Mouse (Mus musculus) 3134 (cell line): ENCODE results near the gene Cuedc2.

Experiments used
- DNase-seq: peaks from one replicate; pipeline ENCODE4 v3.0.0-alpha.2; 2011; ENCODE audit warnings: low spot score; ENCODE audit not compliant: insufficient read length; ENCODE audit errors: extremely low read depth

Cuedc2 gene

DNA sequence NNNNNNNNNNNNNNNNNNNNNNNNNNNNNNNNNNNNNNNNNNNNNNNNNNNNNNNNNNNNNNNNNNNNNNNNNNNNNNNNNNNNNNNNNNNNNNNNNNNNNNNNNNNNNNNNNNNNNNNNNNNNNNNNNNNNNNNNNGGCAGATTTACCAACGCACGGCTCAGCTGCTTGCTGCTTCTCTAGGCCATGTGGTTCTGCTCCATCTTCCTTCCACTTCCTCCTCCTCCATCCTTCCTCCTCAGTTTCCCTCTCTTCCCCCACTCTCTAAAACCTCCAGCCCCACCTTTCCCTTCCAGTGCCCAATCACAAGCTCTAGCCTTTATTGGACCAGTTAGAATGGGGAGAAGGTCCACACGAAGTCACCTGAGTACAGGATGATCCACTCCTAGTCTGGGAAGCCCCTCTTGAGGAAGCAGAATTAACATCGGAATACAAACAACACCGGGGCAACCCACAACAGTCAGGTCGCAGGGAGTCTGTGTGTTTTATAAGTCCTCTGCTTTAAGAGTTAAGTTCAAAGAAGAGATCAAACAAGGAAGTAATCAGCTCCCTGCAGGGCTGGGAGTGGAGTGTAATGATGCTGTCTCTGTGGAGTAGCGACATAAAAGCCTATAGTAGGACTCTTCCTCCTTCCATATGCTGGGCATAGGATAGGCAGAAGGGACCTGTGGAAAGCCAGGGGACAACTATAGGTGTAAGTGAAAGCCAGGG is 6.4 kb upstream of the Cuedc2 start:
- DNase-seq: no peak

GRCm38 (mm10) chr19:46339287-46339971 is 927 bp upstream of the Cuedc2 start:
- peak; percentile 65 for DNase-seq

GRCm38 (mm10) chr19:46338942-46339286 is 412 bp upstream of the Cuedc2 start:
- DNase-seq: no peak

GRCm38 (mm10) chr19:46337719-46338330 is 677 bp downstream of the Cuedc2 start:
- no peak for DNase-seq

- no peak for DNase-seq
Observed at GRCm38 (mm10) chr19:46333906-46334305, 4.6 kb downstream of the Cuedc2 start.

GRCm38 (mm10) chr19:46332721-46333339 is 5.7 kb downstream of the Cuedc2 start:
- DNase-seq: no peak

GRCm38 (mm10) chr19:46331936-46332335 is 6.6 kb downstream of the Cuedc2 start:
- DNase-seq: no peak

DNA sequence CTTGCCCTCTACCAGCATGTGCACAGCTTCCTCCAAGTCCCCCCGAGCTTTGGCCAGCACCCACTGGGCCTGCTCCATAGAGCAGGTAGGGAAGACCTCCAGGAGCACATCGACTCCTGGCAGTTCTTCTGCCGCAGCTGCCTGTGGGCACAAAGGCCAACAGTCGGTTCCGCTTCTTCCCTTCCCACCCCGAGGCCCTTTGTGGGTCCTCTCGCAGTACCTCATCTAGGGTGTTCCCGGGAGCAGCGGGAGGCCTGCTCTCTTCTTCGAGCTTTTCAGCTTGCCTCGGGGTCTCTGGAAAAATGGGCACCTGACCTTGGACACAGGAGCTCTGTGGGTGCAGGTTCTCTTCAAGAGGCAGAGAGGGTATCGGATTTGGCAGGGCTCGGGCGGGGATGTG is 7.2 kb downstream of the Cuedc2 start:
- no peak for DNase-seq

- no peak for DNase-seq
Observed at GRCm38 (mm10) chr19:46330696-46331095, 7.8 kb downstream of the Cuedc2 start.

DNA sequence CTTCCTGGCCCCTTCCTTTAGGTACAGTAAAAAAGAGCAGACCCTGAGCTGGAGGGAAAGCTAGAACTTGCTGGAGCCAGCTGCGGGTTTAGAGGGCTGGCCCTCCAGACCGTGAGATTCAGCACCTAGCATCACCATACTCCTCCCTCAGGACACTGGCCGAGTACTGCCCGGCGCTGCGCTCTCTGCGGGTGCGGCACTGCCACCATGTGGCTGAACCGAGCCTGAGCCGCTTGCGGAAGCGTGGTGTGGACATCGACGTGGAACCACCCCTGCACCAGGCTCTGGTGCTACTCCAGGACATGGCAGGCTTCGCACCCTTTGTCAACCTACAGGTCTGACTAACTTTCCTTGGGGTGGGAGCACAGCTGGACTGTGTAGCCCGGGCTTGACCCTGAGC is 8.6 kb downstream of the Cuedc2 start:
- DNase-seq: peak; percentile 90

GRCm38 (mm10) chr19:46329031-46329641 is 9.4 kb downstream of the Cuedc2 start:
- DNase-seq: no peak

DNA sequence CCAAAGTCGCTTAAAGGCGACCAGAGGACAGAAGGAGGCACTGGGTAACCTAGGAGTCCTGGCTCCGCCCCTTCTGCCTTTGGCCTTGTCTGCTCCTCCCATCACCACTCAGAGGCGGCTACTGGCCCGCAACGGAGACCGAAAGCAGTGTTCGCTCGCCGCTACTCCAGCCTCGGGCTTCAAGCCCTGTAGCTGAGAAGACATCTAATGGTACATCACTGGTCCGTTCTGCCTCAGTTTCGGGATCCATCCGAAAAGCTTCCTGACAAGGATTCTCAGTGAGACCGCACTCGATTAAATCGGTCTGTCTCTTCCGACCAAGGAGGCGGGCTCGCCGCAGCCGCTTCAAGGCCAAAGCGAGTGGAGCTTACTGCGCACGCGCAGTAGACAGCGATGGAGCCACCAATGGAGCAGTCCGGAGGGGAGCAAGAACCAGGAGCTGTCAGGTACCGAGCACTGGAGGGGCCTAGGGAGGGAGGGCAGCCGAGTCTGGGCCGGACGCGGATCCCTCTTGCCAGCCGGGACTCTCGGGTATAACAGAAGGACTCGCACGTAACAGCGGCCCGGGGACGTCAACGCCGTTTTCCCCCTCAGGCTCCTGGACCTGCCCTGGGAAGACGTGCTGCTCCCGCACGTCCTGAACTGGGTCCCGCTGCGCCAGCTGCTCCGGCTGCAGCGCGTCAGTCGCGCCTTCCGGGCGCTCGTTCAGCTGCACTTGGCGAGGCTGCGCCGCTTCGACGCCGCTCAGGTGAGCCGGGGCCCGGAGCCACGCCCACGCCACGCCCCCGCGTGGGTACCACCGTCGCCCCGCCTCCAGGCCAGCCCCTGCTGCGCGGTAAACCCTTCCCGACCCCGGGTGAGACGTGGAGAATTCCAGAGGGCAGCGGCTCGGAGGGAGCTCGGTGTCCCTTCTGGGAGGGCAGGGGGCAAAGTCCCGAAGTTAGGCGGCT is 10.1 kb downstream of the Cuedc2 start, which contains the start of gene Fbxl15:
Gene Fbxl15, plus strand, starts transcription at position 104 of the 950 bp plus-strand sequence.
- DNase-seq: peak; percentile 95

DNA sequence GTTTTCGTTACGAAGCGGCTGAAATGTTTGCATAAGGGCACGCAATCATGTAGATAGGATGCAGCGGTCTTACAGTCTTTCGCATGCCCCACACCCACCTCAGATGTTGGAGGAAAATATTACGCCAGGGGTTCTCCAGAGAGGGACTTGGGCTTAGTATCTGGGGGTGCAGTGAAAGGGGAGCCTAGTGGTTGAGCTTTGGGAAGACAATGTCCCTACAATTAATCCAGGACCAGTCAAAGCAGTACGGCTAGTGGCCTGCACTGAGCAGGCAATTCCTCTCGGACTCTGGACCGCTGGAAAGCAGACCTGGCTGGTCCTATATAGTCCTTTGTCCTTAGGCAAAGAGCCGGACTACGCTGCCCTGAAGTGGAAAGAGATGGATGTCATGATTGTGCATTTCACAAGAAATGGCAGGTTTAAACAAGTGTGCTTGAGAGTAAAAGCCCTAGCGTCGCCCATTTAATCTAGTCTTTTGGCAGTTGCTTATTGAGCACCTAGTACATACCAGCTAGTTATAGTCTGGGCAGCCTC is 10.9 kb downstream of the Cuedc2 start:
- no peak for DNase-seq

DNA sequence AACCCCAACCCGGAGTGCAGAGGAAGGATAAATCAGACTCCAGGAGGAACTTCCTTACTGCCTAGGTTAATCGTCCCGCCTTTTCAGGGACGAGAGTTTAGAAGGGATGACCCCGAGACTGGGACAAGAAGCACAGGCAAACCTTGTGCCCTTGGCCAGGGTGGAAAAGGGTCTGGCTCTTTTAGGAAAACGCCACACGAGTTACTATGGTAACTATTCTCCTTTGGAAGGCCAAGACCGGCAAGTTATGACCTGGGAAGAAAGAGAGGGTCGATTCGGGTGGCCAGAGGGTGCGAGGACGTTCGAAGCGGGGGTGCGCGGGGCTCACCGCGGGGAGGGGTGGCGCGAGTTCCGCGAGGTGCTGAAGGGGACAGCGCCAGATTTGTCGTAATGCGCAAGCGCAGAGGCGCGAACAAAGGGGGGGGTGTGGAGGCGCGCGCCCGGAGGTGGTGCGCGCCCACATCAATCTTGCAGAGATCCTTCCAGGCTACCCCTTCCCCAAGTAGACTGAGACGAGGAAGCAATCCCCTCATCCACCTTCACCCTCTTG is 11.7 kb downstream of the Cuedc2 start, which contains the start of gene Psd:
Gene Psd, minus strand, starts transcription at position 401 of the 550 bp plus-strand sequence.
- no peak for DNase-seq

DNA sequence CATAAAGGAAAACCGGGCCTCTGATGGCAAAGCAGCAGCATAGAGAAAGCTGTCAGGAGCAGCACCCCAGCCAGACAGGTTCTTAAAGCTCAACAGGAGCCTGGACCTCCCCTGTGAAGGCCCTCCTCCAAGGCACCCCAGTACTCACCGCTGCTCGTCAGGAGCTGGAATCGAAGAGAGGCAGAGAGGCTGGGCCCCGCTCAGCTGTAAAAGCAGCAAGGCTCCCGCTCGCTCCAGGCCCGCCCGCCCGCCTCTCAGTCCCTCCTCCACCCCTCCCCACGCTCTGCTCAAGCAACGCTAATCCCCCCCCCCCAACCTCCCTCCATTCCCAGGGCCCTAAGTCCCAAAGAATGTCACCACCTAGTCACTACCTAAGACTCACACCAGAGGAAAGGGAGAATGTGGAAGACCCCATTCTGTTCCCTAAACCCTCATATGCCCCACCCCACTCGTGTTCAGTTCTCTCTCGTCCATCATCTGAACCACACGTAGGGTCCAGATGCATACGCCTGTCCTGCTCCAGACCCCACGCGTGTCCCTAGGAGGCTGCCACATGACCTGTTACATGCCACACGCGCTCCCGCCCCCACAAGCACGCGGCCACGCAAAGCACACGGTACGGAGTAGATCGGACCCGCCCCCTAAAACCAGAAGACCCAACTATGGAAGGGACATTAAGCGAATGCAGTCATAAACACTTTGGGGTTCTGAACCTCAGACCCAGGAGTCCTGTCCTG is 12.3 kb downstream of the Cuedc2 start:
- no peak for DNase-seq

GRCm38 (mm10) chr19:46324918-46325317 is 13.6 kb downstream of the Cuedc2 start:
- DNase-seq: no peak

DNA sequence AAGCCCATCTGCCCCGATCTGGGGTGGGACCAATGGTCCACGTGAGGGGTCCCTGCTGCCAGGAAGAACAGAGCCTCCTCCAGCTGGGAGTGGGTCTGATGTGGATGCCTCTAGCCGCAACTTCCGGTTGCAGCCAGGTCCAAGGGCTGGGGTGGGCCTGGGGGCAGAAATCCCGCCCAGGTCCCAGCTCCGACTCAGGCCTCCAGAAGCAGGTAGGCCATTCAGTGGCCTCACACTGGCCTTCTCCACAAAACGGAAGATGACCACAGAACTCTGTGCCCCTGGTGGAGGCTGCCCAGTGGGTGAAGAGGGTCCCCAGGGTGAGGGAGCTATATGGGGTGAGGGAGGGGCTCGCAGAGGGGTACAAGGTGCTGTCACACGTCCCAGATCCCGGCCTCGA is 14.1 kb downstream of the Cuedc2 start:
- no peak for DNase-seq

DNA sequence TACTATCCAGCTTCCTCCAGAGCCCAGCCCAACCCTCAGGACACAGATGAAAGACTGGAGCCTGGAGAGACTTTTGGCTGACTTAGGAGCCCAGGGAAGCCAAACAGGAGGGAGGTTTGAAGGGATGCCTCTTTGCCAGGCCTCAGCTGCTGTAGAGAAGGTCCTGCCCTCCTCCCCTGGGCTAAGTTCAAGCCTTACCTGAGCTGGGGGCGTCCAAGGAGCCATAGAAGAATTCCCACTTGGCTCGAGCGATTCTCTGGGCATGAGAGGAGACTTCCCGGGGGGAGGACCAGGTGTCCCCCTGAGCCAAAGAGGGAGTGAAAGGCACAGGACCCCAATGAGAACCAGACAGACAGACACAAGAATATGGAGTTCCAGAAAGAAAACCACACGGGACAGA is 14.8 kb downstream of the Cuedc2 start:
- DNase-seq: no peak
